Comparison of ENCODE assay signal across 14 mouse cellular contexts in genomic region chr2:45459410-45459809, GRCm38 (mm10).
"Had no signal": no experiment of that assay in that cellular context is flagged by ENCODE, and none has a peak within 500 bp of the region (broad histone marks: within the 10 kb centered on the region; RNA-seq: fewer than 3 reads in every experiment).

No protein-coding gene starts in this region.

- ATAC-seq: midbrain, embryonic 16.5 days had no signal

- H3K36me3 ChIP-seq: midbrain, embryonic 10.5 days; midbrain, embryonic 12.5 days; neural tube, embryonic 12.5 days; stomach, embryonic 15.5 days had no signal

- H3K4me2 ChIP-seq: lung, embryonic 14.5 days; midbrain, embryonic 12.5 days; neural tube, embryonic 12.5 days; stomach, embryonic 15.5 days had no signal

- DNase-seq: lung, adult 18-20 months; lung, embryonic 14.5 days; lung, postnatal 4 days; midbrain, embryonic 14.5 days; right cerebral cortex, postnatal 14 days; thymus, adult 2 months; thymus, postnatal 14 days; thymus, postnatal 36 days had no signal

- H3K27me3 ChIP-seq: midbrain, embryonic 12.5 days; neural tube, embryonic 12.5 days; stomach, embryonic 15.5 days had no signal

- H3K9me3 ChIP-seq: midbrain, embryonic 10.5 days; midbrain, embryonic 12.5 days; neural tube, embryonic 12.5 days; stomach, embryonic 15.5 days had no signal

- H3K4me3 ChIP-seq: midbrain, embryonic 10.5 days; midbrain, embryonic 12.5 days; neural tube, embryonic 12.5 days; stomach, embryonic 15.5 days had no signal

- H3K9ac ChIP-seq: lung, embryonic 14.5 days; midbrain, embryonic 12.5 days; neural tube, embryonic 12.5 days; stomach, embryonic 15.5 days had no signal

- H3K27ac ChIP-seq: midbrain, embryonic 10.5 days; midbrain, embryonic 12.5 days; neural tube, embryonic 12.5 days; stomach, embryonic 15.5 days; stomach, postnatal 0 days had no signal

- H3K4me1 ChIP-seq: midbrain, embryonic 10.5 days; midbrain, embryonic 12.5 days; neural tube, embryonic 12.5 days; stomach, embryonic 15.5 days had no signal
